Comparison of ENCODE assay signal across 8 mouse cellular contexts in genomic region chr5:9265586-9266279, GRCm38 (mm10). TPM values are rescaled to one million over a fixed set of nuclear protein-coding genes. Genes with fewer than 3 reads are reported as not detected.
A peak's percentile ranks its signal among the peaks of the same experiment; 100 is the strongest.
DNase-seq lines count a peak whose midpoint lies in the region; TF ChIP-seq lines count a peak whose summit lies in the region.

Gene 9330182L06Rik, plus strand, starts transcription at chr5:9266118.

- H3K27ac ChIP-seq in cerebellum, adult 2 months (ENCODE audit: insufficient read depth, low read length) = peak within 1 kb of the TSS; percentile 97
- H3K27ac ChIP-seq in left cerebral cortex, adult 2 months = peak within 1 kb of the TSS; percentile 87

- no peak for TF ChIP-seq CTCF in cerebellum, adult 2 months (IDR thresholded peaks at IDR 0.05; ENCODE audit: borderline replicate concordance, insufficient read depth, low read depth, low read length)
- TF ChIP-seq CTCF in left cerebral cortex, adult 2 months (IDR thresholded peaks at IDR 0.05) = no peak

- DNase-seq in adrenal gland, adult (ENCODE audit: inconsistent age in 2 of 2, low spot score in 1 of 2) = peak; percentile 68 to 91
- peak; percentile 89 to 91 for DNase-seq in cerebellum, adult 2 months
- peak; percentile 46 for DNase-seq in forelimb bud, embryonic 11.5 days (ENCODE audit: low read depth, low spot score)
- DNase-seq in induced T-regulatory cell, adult 2 months (ENCODE audit: low read depth) = peak; percentile 18
- peak; percentile 82 for DNase-seq in left cerebral cortex, adult 2 months (ENCODE audit: extremely low spot score in 1 of 2, low spot score in 2 of 2)
- peak; percentile 24 for DNase-seq in lung, postnatal 25 days (ENCODE audit: low spot score)
- peak; percentile 63 for DNase-seq in retina, postnatal 7 days (ENCODE audit: low read depth, low spot score)
- DNase-seq in natural killer cell, adult 2 months (ENCODE audit: low spot score in 2 of 2) = no peak

- intact Hi-C loops in left cerebral cortex, adult 2 months (cut with DNase I) = loop anchor here (2.0 to 5.0 kb wide), 2 partner anchors 105 to 157 kb away; partner anchors contain the start of gene Dmtf1

- WGBS in cerebellum, adult 2 months = under 1% methylated on average over 44 of the region's 47 CpGs

- H3K27me3 ChIP-seq in cerebellum, adult 2 months (ENCODE audit: control insufficient read depth, insufficient read depth, low read length) = no peaks in the 10 kb centered on the region

- TF ChIP-seq POLR2A in cerebellum, adult 2 months (IDR thresholded peaks at IDR 0.05; ENCODE audit: borderline replicate concordance, insufficient read depth, low read length) = peak; percentile 90

- peaks cover 4% of the 10 kb centered on the region for H3K4me1 ChIP-seq in cerebellum, adult 2 months (ENCODE audit: control insufficient read depth, insufficient read depth, low read length)

- H3K4me3 ChIP-seq in cerebellum, adult 2 months (replicated peaks; ENCODE audit: insufficient read depth, low read depth, low read length) = peak within 1 kb of the TSS; percentile 95
- H3K4me3 ChIP-seq in left cerebral cortex, adult 2 months = peak within 1 kb of the TSS; percentile 90

RNA-seq across cellular contexts. Expression of gene 9330182L06Rik, which starts in this region (rescaled TPM):
- 24.6 and 28.3 TPM in 2 replicates for polyA plus RNA-seq in cerebellum, adult 2 months (2012; rRNA removed)
- 10 to 100 TPM; 33.3 to 37.4 TPM for total RNA-seq in left cerebral cortex, adult 2 months (2021)

Comparison
In these comparisons a context has a peak if more than half of its experiments do, and no peak if none do; other contexts are left out.
1. DNase-seq: peak in adrenal gland, adult (2 of 2), cerebellum, adult 2 months (2 of 2), forelimb bud, embryonic 11.5 days (single experiment), induced T-regulatory cell, adult 2 months (single experiment), left cerebral cortex, adult 2 months (2 of 2), lung, postnatal 25 days (single experiment) and retina, postnatal 7 days (single experiment); none in natural killer cell, adult 2 months (0 of 2).